Mouse (Mus musculus): ENCODE measurements around the gene Gtf3a.

GRCm38 (mm10) chr5:146971776-146972561, 23.5 kb downstream of the Gtf3a start:
- TF ChIP-seq CTCF (IDR thresholded peaks at IDR 0.05; ENCODE audit: control insufficient read depth, insufficient read depth, insufficient replicate concordance, low read depth, low read length), result no peak
- no peak for TF ChIP-seq POLR2A (IDR thresholded peaks at IDR 0.05; ENCODE audit: control insufficient read depth, low read depth, low read length)

Measured in testis, adult 2 months (tissue).